Mouse (Mus musculus) heart, postnatal 0 days (tissue): ENCODE data around the gene 4632433K11Rik. TPM values are rescaled to one million over a fixed set of nuclear protein-coding genes. Genes with fewer than 3 reads are reported as not detected.
"Not testable (repeated sequence)": the region's sequence is repeated elsewhere in the genome, so short reads cannot be mapped to it uniquely, and the experiment has no call there.

Source experiments
- ATAC-seq: fragments of 200-750 bp; cut with Nextera tagmentation; 2 replicates; pipeline ENCODE4 v1.8.0; 2017; ENCODE audit warnings: low read depth, moderate number of reproducible peaks, moderate library complexity; ENCODE audit not compliant: insufficient read depth
- DNase-seq: peaks from one replicate; pipeline ENCODE4 v3.0.0-alpha.2; 2016; ENCODE audit warnings: low spot score
- H3K27ac ChIP-seq: fragments of 300-500 bp; sonication (generic); 2 replicates; pipeline ENCODE4 v1.5.1; 2014; ENCODE audit warnings: low read depth, mild to moderate bottlenecking
- H3K27me3 ChIP-seq: fragments of 300-500 bp; sonication (generic); 2 replicates; pipeline ENCODE4 v1.6.1; 2014; ENCODE audit warnings: low read length, mixed read lengths; ENCODE audit not compliant: control insufficient read depth, insufficient read depth
- H3K36me3 ChIP-seq: fragments of 300-500 bp; sonication (generic); replicated peaks from 2 replicates; pipeline ENCODE4 v1.6.1; 2014; ENCODE audit warnings: low read length, mixed read lengths; ENCODE audit not compliant: control insufficient read depth, insufficient read depth
- H3K4me1 ChIP-seq: fragments of 300-500 bp; sonication (generic); 2 replicates; pipeline ENCODE4 v1.6.1; 2014; ENCODE audit warnings: antibody characterized with exemption; ENCODE audit not compliant: control insufficient read depth, insufficient read depth
- H3K4me2 ChIP-seq: fragments of 300-500 bp; sonication (generic); 2 replicates; pipeline ENCODE4 v1.6.1; 2014; ENCODE audit warnings: low read depth, mild to moderate bottlenecking, low read length, moderate library complexity
- H3K4me3 ChIP-seq: fragments of 300-500 bp; sonication (generic); 2 replicates; pipeline ENCODE4 v1.5.1; 2014; ENCODE audit warnings: low read depth, low read length
- H3K9ac ChIP-seq: fragments of 300-500 bp; sonication (generic); replicated peaks from 2 replicates; pipeline ENCODE4 v1.6.1; 2014; ENCODE audit warnings: low read depth, low read length, mixed read lengths
- H3K9me3 ChIP-seq: fragments of 300-500 bp; sonication (generic); replicated peaks from 2 replicates; pipeline ENCODE4 v1.6.1; 2016; ENCODE audit warnings: low read length; ENCODE audit not compliant: control insufficient read depth
- CTCF ChIP-seq: IDR thresholded peaks from 2 replicates; pipeline ENCODE4 v1.5.1; 2016; ENCODE audit warnings: antibody characterized with exemption, control low read depth, low read depth
- EP300 ChIP-seq: IDR thresholded peaks from 2 replicates; pipeline ENCODE4 v1.6.1; 2016; ENCODE audit warnings: antibody characterized with exemption, low read depth
- WGBS: fragments of 180-500 bp; shearing (Covaris S2); extraction: QIAGEN DNeasy Blood & Tissue Kit; methylation state at CpG from one replicate; pipeline ENCODE4 v1.1.7; 2014; 5-methylcytosine and 5-hydroxymethylcytosine counted together
- polyA plus RNA-seq: library from polyadenylated mRNA; unstranded; fragments of >200 nt; fragmentation: Nextera tagmentation; extraction: Ambion mirVana; gene quantifications from 2 replicates; pipeline ENCODE4 v1.2.1, GENCODE M21; 2015
- total RNA-seq: library from RNA; depleted of rRNA; stranded (reverse); fragments of >200 nt; gene quantifications from 2 replicates; pipeline ENCODE4 v1.2.3, GENCODE M21; 2014; ENCODE audit warnings: low replicate concordance

4632433K11Rik gene
- total and polyA plus RNA-seq, 2 experiments from 2014 or later: 0.99 TPM; not detected in 1

- ATAC-seq (no peak), DNase-seq (no peak)
- whole genome bisulfite sequencing: 94% methylated on average over 16 of the region's 16 CpGs
- Histone ChIP-seq H3K4me3 (no peak overlapping the region), H3K4me1 (peaks cover 22% of the 10 kb centered on the region), H3K4me2 (no peak overlapping the region), H3K9ac (no peak overlapping the region), H3K27ac (no peak overlapping the region), H3K36me3 (peaks cover 10% of the 10 kb centered on the region), H3K27me3 (no peaks in the 10 kb centered on the region), H3K9me3 (no peaks in the 10 kb centered on the region)
- TF ChIP-seq EP300: no peak
- TF ChIP-seq CTCF: 0 out of 2 replicates have a peak, but pooled peaks have one; percentile 6
Observed at GRCm38 (mm10) chr7:5017352-5017751, 16.6 kb upstream of the 4632433K11Rik start.

DNA sequence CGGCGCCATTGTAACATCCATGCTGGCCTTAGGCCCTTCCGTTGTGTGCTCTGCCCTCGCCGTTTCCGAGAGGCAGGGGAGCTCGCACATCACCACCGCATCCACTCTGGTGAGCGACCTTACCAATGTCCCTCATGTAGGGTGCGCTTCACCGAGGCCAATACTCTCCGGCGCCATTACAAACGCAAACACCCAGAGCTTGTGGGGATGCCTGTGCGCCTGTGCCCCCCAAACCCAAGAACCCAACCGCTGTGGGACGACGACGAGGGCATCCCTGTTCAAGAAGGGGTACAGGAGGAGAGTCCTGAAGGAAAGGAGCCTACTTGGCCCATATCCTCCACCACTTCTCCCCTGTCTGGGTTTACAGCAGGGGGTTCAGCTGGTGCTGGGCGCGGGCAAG is 16.0 kb upstream of the 4632433K11Rik start:
- no peak overlapping the region for H3K27ac ChIP-seq
- H3K36me3 ChIP-seq: peaks cover 9% of the 10 kb centered on the region
- H3K4me1 ChIP-seq: peaks cover 22% of the 10 kb centered on the region
- H3K27me3 ChIP-seq: no peaks in the 10 kb centered on the region
- H3K9me3 ChIP-seq: no peaks in the 10 kb centered on the region
- no peak for DNase-seq
- H3K4me3 ChIP-seq: no peak overlapping the region
- TF ChIP-seq CTCF (no peak), EP300 (no peak)
- no peak for ATAC-seq
- WGBS: 97% methylated on average over 21 of the region's 21 CpGs
- H3K4me2 ChIP-seq: no peak overlapping the region
- no peak overlapping the region for H3K9ac ChIP-seq

- H3K27ac ChIP-seq: peak overlapping the region; percentile 97
- peak overlapping the region; percentile 22; the same call in 1 of the 2 replicates for H3K9ac ChIP-seq
- not testable (repeated sequence) for DNase-seq, H3K27me3 ChIP-seq, H3K9me3 ChIP-seq, ATAC-seq
- peaks cover 25% of the 10 kb centered on the region for H3K36me3 ChIP-seq
- H3K4me1 ChIP-seq: peaks cover 18% of the 10 kb centered on the region
- peak overlapping the region; percentile 98 for H3K4me3 ChIP-seq
- peak overlapping the region; percentile 91 for H3K4me2 ChIP-seq
- 33% methylated on average over 8 of the region's 8 CpGs for WGBS
Observed at GRCm38 (mm10) chr7:5019576-5019975, 14.3 kb upstream of the 4632433K11Rik start.

- peak within 1 kb of the TSS; percentile 97 for H3K27ac ChIP-seq
- no peak for TF ChIP-seq CTCF
- TF ChIP-seq EP300: peak; percentile 36; the same call in 1 of the 2 replicates
- H3K36me3 ChIP-seq: peaks cover 29% of the 10 kb centered on the region
- H3K4me3 ChIP-seq: peak within 1 kb of the TSS; percentile 98
- peak within 1 kb of the TSS; percentile 97 for H3K9ac ChIP-seq
- peak; percentile 90 for ATAC-seq
- peaks cover 18% of the 10 kb centered on the region for H3K4me1 ChIP-seq
- no peaks in the 10 kb centered on the region for H3K9me3 ChIP-seq
- peak; percentile 98 for DNase-seq
- WGBS: under 1% methylated on average over 40 of the region's 49 CpGs
- no peaks in the 10 kb centered on the region for H3K27me3 ChIP-seq
- peak within 1 kb of the TSS; percentile 91 for H3K4me2 ChIP-seq
Observed at GRCm38 (mm10) chr7:5020000-5020681, 13.8 kb upstream of the 4632433K11Rik start, which contains the start of the genes Zfp865 and Ccdc106. Gene Zfp865 (plus strand): TSS chr7:5020376. Gene Ccdc106 (plus strand): TSS chr7:5020553.

GRCm38 (mm10) chr7:5020685-5021084 is 13.2 kb upstream of the 4632433K11Rik start:
- DNase-seq (no peak), ATAC-seq (no peak)
- peaks cover 18% of the 10 kb centered on the region for H3K4me1 ChIP-seq
- H3K4me3 ChIP-seq: peak overlapping the region; percentile 98
- TF ChIP-seq CTCF (no peak), EP300 (no peak)
- H3K4me2 ChIP-seq: peak overlapping the region; percentile 91
- peaks cover 29% of the 10 kb centered on the region for H3K36me3 ChIP-seq
- peak overlapping the region; percentile 97 for H3K9ac ChIP-seq
- H3K9me3 ChIP-seq: no peaks in the 10 kb centered on the region
- H3K27me3 ChIP-seq: no peaks in the 10 kb centered on the region
- peak overlapping the region; percentile 97 for H3K27ac ChIP-seq
- WGBS: 0% methylated on average over 15 of the region's 15 CpGs
